Mouse (Mus musculus): Measurements from ENCODE around the gene Gpam. TPM values are rescaled to one million over a fixed set of nuclear protein-coding genes. Genes with fewer than 3 reads are reported as not detected.

Gene Gpam
- polyA plus RNA-seq, 1 experiment, result 5.3 TPM

GRCm38 (mm10) chr19:55143391-55144300, 16.6 kb upstream of the Gpam start:
- no peak overlapping the region for H3K4me3 ChIP-seq (ENCODE audit: insufficient read depth, low read length)
- no peak for TF ChIP-seq POLR2A (IDR thresholded peaks at IDR 0.05; ENCODE audit: borderline replicate concordance, low read depth, low read length)
- TF ChIP-seq CTCF (IDR thresholded peaks at IDR 0.05; ENCODE audit: low read depth, low read length), result no peak
- no peak overlapping the region for H3K27ac ChIP-seq (ENCODE audit: insufficient read depth, low read depth, low read length)
- no peaks in the 10 kb centered on the region for H3K4me1 ChIP-seq (ENCODE audit: control insufficient read depth, insufficient read depth, low read length)

DNA sequence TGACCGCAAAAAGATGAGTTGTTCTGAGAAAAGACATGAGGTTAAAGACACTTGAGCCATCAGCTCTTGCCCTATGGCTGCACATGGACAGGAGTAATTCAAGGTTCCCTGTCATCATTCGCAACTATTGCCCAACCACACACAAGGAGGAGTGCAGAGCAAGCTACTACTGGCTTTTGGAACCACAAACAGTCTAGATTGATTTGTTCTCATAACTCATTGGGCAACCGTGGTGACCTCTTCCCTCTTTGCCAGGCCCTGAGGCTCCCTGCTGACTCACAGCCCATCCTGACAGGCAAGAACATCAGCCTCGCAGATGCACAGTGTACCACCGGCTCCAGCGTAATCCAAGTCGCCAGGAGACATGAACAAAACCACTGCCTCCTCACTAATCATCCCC, 12.3 kb upstream of the Gpam start:
- H3K4me1 ChIP-seq (ENCODE audit: control insufficient read depth, insufficient read depth, low read length), result no peaks in the 10 kb centered on the region
- H3K27ac ChIP-seq (ENCODE audit: insufficient read depth, low read depth, low read length), result no peak overlapping the region
- H3K4me3 ChIP-seq (ENCODE audit: insufficient read depth, low read length), result no peak overlapping the region
- TF ChIP-seq CTCF (IDR thresholded peaks at IDR 0.05; ENCODE audit: low read depth, low read length), result no peak
- no peak for TF ChIP-seq POLR2A (IDR thresholded peaks at IDR 0.05; ENCODE audit: borderline replicate concordance, low read depth, low read length)

GRCm38 (mm10) chr19:55138506-55138905, 11.5 kb upstream of the Gpam start:
- Histone ChIP-seq H3K27ac (ENCODE audit: insufficient read depth, low read depth, low read length) (no peak overlapping the region), H3K4me1 (ENCODE audit: control insufficient read depth, insufficient read depth, low read length) (no peaks in the 10 kb centered on the region), H3K4me3 (ENCODE audit: insufficient read depth, low read length) (no peak overlapping the region)
- TF ChIP-seq POLR2A (IDR thresholded peaks at IDR 0.05; ENCODE audit: borderline replicate concordance, low read depth, low read length), result no peak
- no peak for TF ChIP-seq CTCF (IDR thresholded peaks at IDR 0.05; ENCODE audit: low read depth, low read length)

DNA sequence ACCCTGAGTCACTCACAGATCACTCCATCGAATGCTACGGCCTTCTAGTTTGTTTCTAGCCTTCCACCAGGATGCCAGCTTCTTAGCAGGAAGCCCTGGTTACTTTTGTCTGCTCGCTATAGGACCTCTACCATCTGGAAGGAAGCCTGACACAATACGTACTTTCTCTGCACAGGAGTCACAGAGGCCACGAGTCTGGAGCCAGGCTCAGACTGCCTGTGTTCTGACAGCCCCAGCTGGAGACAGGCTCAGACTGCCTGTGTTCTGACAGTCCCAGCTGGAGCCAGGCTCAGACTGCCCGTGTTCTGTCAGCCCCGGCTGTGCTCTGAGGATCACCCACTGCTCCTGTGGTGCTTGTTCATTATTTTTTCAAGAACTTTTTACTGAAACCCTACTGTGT, 10.8 kb upstream of the Gpam start:
- no peaks in the 10 kb centered on the region for H3K4me1 ChIP-seq (ENCODE audit: control insufficient read depth, insufficient read depth, low read length)
- TF ChIP-seq POLR2A (IDR thresholded peaks at IDR 0.05; ENCODE audit: borderline replicate concordance, low read depth, low read length), result no peak
- no peak for TF ChIP-seq CTCF (IDR thresholded peaks at IDR 0.05; ENCODE audit: low read depth, low read length)
- H3K4me3 ChIP-seq (ENCODE audit: insufficient read depth, low read length), result no peak overlapping the region
- H3K27ac ChIP-seq (ENCODE audit: insufficient read depth, low read depth, low read length), result no peak overlapping the region

GRCm38 (mm10) chr19:55136693-55137427, 9.8 kb upstream of the Gpam start:
- Histone ChIP-seq H3K4me1 (ENCODE audit: control insufficient read depth, insufficient read depth, low read length) (no peaks in the 10 kb centered on the region), H3K4me3 (ENCODE audit: insufficient read depth, low read length) (no peak overlapping the region), H3K27ac (ENCODE audit: insufficient read depth, low read depth, low read length) (no peak overlapping the region)
- TF ChIP-seq POLR2A (IDR thresholded peaks at IDR 0.05; ENCODE audit: borderline replicate concordance, low read depth, low read length) (no peak), CTCF (IDR thresholded peaks at IDR 0.05; ENCODE audit: low read depth, low read length) (no peak)

DNA sequence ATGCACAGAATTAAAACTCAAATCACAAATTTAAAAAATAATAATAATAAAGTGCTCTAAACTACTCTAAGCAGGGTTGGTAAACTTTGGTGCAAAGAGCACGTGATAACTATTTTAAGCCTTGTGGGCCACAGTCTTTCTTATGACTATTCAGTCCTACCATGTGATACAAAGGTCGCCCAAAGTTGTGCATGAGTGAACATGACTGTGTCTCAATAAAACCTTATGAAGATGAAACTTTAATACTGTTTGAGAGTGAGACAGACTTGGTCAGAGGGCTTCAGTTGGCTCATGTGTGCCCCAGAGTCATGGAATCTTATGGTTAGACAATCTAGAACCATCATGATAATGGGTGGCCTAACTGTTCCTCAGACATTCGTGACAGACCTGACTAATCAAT, 8.9 kb upstream of the Gpam start:
- H3K27ac ChIP-seq (ENCODE audit: insufficient read depth, low read depth, low read length), result no peak overlapping the region
- TF ChIP-seq CTCF (IDR thresholded peaks at IDR 0.05; ENCODE audit: low read depth, low read length) (no peak), POLR2A (IDR thresholded peaks at IDR 0.05; ENCODE audit: borderline replicate concordance, low read depth, low read length) (no peak)
- H3K4me1 ChIP-seq (ENCODE audit: control insufficient read depth, insufficient read depth, low read length), result no peaks in the 10 kb centered on the region
- no peak overlapping the region for H3K4me3 ChIP-seq (ENCODE audit: insufficient read depth, low read length)

- Histone ChIP-seq H3K4me1 (ENCODE audit: control insufficient read depth, insufficient read depth, low read length) (no peaks in the 10 kb centered on the region), H3K4me3 (ENCODE audit: insufficient read depth, low read length) (no peak overlapping the region), H3K27ac (ENCODE audit: insufficient read depth, low read depth, low read length) (no peak overlapping the region)
- TF ChIP-seq CTCF (IDR thresholded peaks at IDR 0.05; ENCODE audit: low read depth, low read length) (no peak), POLR2A (IDR thresholded peaks at IDR 0.05; ENCODE audit: borderline replicate concordance, low read depth, low read length) (no peak)
Measured at GRCm38 (mm10) chr19:55134521-55134920, 7.5 kb upstream of the Gpam start.

DNA sequence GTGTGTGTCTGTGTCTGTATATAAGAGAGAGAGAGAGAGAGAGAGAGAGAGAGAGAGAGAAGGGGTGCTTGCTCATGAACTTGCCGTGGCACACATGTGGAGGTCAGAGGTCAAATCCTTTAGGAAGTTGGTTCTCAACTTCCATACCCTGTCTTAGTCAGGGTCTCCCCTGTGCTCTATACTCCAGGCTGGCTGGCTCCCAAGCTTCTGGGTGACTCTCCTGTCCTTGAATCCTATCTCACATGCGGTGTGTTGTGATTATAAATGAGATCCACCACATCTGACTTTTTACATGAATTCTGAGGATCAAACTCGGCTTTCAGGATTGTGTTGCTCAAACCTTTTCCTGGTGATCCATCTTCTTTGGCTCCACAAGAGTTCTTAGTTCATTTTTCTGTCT, 5.4 kb upstream of the Gpam start:
- TF ChIP-seq CTCF (IDR thresholded peaks at IDR 0.05; ENCODE audit: low read depth, low read length) (no peak), POLR2A (IDR thresholded peaks at IDR 0.05; ENCODE audit: borderline replicate concordance, low read depth, low read length) (no peak)
- Histone ChIP-seq H3K4me3 (ENCODE audit: insufficient read depth, low read length) (no peak overlapping the region), H3K4me1 (ENCODE audit: control insufficient read depth, insufficient read depth, low read length) (no peaks in the 10 kb centered on the region), H3K27ac (ENCODE audit: insufficient read depth, low read depth, low read length) (no peak overlapping the region)

DNA sequence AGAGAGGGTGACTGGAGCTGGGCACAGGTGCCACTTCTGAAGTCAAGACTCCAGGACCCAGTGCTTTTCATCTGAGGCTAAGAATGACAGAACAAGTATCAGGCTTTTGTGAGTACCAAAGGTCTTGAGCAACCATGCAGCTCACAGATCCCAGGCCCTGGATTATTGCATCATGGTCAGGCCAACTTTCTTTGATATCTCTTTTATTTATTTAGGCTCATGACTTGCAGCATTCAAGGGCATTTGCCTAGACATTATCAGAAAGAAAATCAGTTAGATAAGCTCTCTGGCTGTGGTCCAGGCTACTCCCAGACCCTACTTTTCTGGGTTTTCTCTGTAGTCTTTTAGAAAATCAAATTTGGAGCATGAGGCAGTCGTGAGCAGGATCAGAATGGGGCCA, 4.7 kb upstream of the Gpam start:
- Histone ChIP-seq H3K27ac (ENCODE audit: insufficient read depth, low read depth, low read length) (no peak overlapping the region), H3K4me3 (ENCODE audit: insufficient read depth, low read length) (no peak overlapping the region), H3K4me1 (ENCODE audit: control insufficient read depth, insufficient read depth, low read length) (no peaks in the 10 kb centered on the region)
- TF ChIP-seq CTCF (IDR thresholded peaks at IDR 0.05; ENCODE audit: low read depth, low read length) (no peak), POLR2A (IDR thresholded peaks at IDR 0.05; ENCODE audit: borderline replicate concordance, low read depth, low read length) (no peak)

DNA sequence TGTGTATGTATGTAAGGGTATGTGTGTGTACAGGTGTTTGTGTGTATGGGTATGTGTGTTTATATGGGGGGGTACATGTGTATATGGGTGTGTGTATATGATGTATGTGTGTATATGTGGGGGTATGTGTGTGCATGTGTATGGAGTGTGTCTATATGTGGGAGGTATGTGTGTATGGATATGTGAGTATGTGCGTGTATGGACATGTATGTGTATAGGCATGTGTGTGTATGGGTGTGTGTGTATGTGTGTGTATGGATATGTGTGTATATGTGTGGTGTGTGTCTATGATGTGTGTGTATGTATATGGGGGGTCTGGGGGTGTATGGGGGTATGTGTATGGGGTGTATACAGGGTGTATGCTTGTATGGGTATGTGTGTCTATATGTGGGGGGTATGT, 1.4 kb upstream of the Gpam start:
- no peak overlapping the region for H3K27ac ChIP-seq (ENCODE audit: insufficient read depth, low read depth, low read length)
- no peaks in the 10 kb centered on the region for H3K4me1 ChIP-seq (ENCODE audit: control insufficient read depth, insufficient read depth, low read length)
- H3K4me3 ChIP-seq (ENCODE audit: insufficient read depth, low read length), result no peak overlapping the region
- no peak for TF ChIP-seq POLR2A (IDR thresholded peaks at IDR 0.05; ENCODE audit: borderline replicate concordance, low read depth, low read length)
- TF ChIP-seq CTCF (IDR thresholded peaks at IDR 0.05; ENCODE audit: low read depth, low read length), result no peak

All from bone marrow macrophage, adult 2 months (primary cell).